Mouse (Mus musculus) cerebellum, adult (tissue): ENCODE measurements around the gene Arap2.
A peak's percentile ranks its signal among the peaks of the same experiment; 100 is the strongest.
"Not testable (repeated sequence)": the region's sequence is repeated elsewhere in the genome, so short reads cannot be mapped to it uniquely, and the experiment has no call there.

Experiments
- ATAC-seq: cut with Nextera tagmentation; 2 replicates; pipeline ENCODE4 v1.9.2; 2017; ENCODE audit warnings: mild to moderate bottlenecking, moderate library complexity, mixed read lengths; ENCODE audit not compliant: insufficient number of reproducible peaks, low FRiP score, low TSS enrichment

The Arap2 gene

DNA sequence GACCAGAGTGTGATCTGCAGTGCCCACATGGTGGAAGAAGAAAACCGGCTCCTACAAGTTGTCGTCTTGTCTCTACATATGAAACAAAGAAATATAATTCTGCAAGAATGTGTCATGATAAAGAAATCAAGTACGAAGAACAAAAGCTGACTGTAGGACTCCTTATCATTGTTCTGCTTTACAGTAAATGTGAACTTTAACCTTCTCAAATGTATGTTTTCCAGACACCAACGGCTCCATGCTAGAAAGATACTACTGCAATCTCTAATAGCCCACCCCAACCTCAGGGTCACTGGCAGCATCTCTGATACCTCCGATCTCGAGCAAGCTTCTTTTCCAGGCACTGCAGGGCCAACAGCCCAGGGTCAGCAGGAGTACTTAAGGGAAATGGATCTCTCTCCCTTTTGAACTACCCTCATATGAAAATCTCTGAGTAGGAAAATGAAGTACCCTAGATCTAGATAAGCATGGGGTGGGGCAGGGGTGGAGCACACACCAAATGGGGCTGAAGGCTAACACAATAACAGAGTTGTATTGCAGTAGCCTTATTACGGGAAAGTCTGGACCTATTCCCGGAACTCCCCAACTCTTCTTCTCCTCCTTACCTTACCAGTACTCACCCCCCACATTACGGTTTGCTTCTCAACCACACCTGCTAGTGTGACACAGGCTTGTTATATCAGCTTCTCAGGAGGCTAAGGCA lies 22.6 kb downstream of the Arap2 start:
- no peak for ATAC-seq

GRCm38 (mm10) chr5:62739451-62740415 lies 26.2 kb downstream of the Arap2 start:
- no peak for ATAC-seq

DNA sequence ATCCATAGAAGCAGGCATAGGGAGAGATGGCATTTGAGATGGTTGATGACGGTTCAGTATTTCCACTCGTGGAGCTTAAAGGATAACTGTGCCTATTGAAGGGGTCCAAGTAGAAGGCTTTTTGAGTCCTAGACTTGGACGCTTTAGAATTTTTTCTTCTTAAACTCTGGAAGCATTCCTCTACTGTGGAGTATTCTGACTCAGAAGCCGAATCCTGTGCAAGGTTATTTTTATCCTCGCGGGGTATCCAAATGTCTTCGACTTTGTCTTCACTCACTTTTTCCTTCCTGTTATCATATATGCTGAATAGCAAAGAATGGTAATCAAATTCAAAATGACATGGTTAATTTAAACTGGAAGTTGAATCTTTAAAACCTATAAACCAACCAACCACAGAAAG lies 35.4 kb downstream of the Arap2 start:
- ATAC-seq, result not testable (repeated sequence)

- no peak for ATAC-seq
Observed at GRCm38 (mm10) chr5:62725551-62725950, 40.4 kb downstream of the Arap2 start.

DNA sequence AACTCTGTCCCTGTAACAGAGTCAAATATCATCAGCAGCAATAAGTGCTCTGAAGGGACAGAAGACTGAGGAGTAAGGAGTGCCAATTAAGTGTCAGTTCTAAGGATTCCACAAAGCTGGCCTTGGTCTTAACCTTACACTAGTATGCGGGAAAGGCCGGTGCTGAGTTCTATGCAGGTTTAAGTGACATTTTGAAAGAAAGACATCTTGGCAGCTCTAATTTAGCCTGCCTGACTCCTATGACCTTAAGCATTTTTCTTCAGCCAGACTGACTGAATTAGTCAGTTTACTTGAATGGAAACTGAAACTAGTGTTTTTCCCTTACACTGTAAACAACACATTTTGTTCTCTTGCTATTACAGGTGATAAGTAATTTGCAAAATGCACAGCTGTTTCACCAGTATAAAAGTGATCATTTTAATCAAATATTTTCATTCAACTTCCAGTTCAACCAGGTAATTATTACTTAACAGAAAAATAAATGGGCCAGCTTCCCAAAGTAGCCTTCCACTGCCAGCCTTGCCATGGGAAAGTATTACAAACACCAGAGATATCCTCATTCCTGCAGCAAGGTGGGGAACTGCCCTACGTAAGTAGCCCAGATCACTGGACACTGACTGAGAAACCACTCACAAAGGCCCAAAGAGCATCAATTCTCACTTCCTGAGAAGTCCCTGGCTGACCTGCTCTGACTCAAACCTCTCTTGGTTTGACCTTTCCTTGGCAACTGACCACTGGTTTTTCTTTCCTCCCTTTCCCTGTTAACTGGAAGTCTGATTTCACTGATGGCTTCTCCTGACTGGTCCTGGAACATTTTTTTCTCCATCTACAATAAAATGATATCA lies 42.5 kb downstream of the Arap2 start:
- no peak for ATAC-seq

GRCm38 (mm10) chr5:62716468-62716867 lies 49.5 kb downstream of the Arap2 start:
- no peak for ATAC-seq

DNA sequence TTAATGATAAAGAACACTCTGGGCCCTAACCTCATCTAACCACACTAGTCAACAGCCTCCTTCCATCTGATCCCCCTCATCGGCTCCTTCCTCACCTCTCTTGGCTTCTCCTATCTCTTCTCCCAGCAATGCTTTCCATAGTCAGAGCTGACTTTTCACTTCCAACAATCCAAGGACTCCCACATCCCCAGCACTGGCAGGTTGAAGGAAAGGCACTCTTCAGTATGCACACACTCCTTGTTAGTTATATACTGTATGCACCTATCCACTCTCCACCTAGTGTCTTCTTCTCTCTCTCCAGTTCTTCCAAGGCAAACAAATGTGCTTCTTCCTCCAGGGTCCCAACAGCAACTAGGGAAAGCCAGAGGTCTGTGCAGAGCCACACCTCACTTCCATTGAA lies 50.0 kb downstream of the Arap2 start:
- no peak for ATAC-seq

DNA sequence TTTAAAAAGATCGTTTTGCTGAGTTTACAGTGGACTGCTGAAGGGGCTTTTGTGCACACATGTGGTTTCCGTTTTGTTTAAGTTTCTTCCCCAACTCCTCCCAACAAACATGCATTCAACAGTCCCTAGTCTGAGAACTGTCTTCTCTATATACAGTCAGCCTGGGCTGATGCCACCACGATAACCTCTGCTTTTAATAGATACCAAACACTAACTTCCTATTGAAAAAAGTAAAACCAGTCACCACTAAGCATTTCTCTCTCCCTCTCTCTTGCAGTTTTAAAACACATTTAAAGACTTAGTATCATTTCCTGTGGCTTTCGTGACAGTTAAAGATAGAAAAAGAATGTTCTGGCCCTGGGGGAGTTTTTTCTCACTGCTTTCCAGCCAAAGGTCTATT lies 50.5 kb downstream of the Arap2 start:
- no peak for ATAC-seq

DNA sequence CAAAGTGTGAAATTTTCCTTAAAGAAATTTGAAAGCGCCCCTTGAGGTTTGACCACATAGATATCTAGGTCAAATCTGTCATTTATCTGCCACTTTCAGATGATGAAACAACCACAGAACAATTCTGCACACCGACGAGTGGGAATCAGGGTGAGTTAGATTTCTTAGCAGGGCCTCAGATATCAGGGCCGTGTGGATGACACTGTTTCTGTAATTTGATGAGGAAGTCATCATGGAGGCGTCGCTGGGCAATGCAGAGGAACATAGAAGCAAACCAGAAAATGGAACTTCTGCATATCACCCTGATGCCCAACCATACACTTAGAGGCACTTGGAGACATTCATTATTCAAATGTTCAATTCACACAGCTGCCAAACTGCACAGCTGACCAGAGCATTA lies 55.0 kb downstream of the Arap2 start:
- ATAC-seq, result no peak

- ATAC-seq, result peak; percentile 87
Observed at GRCm38 (mm10) chr5:62706900-62707299, 59.1 kb downstream of the Arap2 start.

GRCm38 (mm10) chr5:62689965-62690364 lies 76.0 kb downstream of the Arap2 start:
- no peak for ATAC-seq

GRCm38 (mm10) chr5:62683751-62684150 lies 82.2 kb downstream of the Arap2 start:
- ATAC-seq, result no peak

GRCm38 (mm10) chr5:62683207-62683606 lies 82.8 kb downstream of the Arap2 start:
- ATAC-seq, result no peak

DNA sequence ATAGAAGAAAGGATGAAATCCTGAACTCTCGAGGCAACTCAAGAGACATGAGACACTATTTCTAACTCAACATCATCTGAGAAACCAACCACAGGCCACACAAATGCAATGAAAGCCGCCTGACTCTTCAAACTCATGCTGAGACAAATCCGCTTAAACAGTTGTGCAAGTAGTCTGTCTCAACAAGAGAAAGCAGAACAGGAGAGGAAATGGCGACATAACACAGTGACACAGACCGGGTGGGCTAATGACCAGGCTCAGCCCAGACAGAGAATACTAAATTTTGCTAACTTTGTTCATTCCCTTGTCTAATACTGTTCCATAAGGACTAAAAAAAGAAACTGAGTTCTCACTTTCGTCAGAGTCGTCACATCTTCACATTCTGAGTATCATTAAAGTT lies 88.6 kb downstream of the Arap2 start:
- ATAC-seq, result no peak

GRCm38 (mm10) chr5:62672736-62673436 lies 93.1 kb downstream of the Arap2 start:
- ATAC-seq, result no peak

DNA sequence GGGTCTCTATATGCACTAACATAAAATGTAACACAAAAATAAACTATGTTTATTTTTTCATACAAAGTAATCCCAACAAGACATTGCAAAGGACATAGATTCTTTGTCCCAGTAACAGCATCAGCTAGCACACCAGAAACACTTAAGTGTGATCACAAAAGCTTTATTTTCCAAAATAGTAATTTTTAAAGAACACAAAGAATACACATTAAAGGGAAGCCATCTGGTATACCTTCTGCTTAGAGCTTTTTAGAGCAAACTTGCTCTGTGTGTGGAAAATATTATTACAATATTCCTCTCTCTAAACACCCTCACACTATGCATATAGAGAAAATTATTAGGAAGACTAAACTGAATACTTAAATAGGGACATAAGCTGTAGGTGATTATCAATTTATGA lies 100.6 kb downstream of the Arap2 start:
- no peak for ATAC-seq

GRCm38 (mm10) chr5:62664847-62665246 lies 101.1 kb downstream of the Arap2 start:
- ATAC-seq, result no peak

GRCm38 (mm10) chr5:62663206-62663605 lies 102.8 kb downstream of the Arap2 start:
- no peak for ATAC-seq

GRCm38 (mm10) chr5:62653924-62654323 lies 112.0 kb downstream of the Arap2 start:
- ATAC-seq, result no peak

DNA sequence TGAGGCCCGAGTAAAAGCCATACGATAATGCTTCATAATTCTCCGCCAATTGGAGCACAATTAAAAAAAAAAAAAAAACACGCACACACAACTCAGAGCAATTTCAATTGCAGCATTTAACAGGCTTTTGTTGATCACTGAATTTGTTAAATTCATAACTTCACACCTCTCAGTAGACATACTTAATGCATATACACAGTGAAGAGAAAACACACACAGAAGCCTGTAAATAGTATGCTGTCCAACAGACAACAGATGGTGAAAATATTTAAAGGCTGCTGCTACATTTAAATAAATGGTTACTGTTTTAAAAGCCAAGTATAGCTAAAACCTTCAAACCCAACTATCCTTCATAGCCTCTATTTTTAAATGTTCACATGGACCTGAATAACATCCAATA lies 123.6 kb downstream of the Arap2 start:
- no peak for ATAC-seq
